Mouse (Mus musculus) heart, embryonic 15.5 days (tissue): ENCODE results near the gene Fam199x. TPM values are rescaled to one million over a fixed set of nuclear protein-coding genes. Genes with fewer than 3 reads are reported as not detected.

Experiments
- ATAC-seq: fragments of 200-750 bp; cut with Nextera tagmentation; replicated peaks from 2 replicates; pipeline ENCODE4 v1.8.0; 2017; ENCODE audit warnings: low read depth, moderate TSS enrichment; ENCODE audit not compliant: insufficient number of reproducible peaks, insufficient read depth, low FRiP score
- H3K27ac ChIP-seq: fragments of 300-500 bp; sonication (generic); 2 replicates; pipeline ENCODE4 v1.5.1; 2015; ENCODE audit warnings: mild to moderate bottlenecking, inconsistent platforms
- H3K27me3 ChIP-seq: fragments of 300-500 bp; sonication (generic); 2 replicates; pipeline ENCODE4 v1.6.1; 2015; ENCODE audit warnings: inconsistent platforms
- H3K36me3 ChIP-seq: fragments of 300-500 bp; sonication (generic); 2 replicates; pipeline ENCODE4 v1.6.1; 2015; ENCODE audit warnings: mild to moderate bottlenecking, inconsistent platforms
- H3K4me1 ChIP-seq: fragments of 300-500 bp; sonication (generic); replicated peaks from 2 replicates; pipeline ENCODE4 v1.6.1; 2015; ENCODE audit warnings: inconsistent platforms
- H3K4me2 ChIP-seq: fragments of 300-500 bp; sonication (generic); 2 replicates; pipeline ENCODE4 v1.6.1; 2015; ENCODE audit warnings: inconsistent platforms, mild to moderate bottlenecking, moderate library complexity
- H3K4me3 ChIP-seq: fragments of 300-500 bp; sonication (generic); 2 replicates; pipeline ENCODE4 v1.5.1; 2015; ENCODE audit warnings: mild to moderate bottlenecking, inconsistent platforms
- H3K9ac ChIP-seq: fragments of 300-500 bp; sonication (generic); 2 replicates; pipeline ENCODE4 v1.6.1; 2015; ENCODE audit warnings: mild to moderate bottlenecking, inconsistent platforms
- H3K9me3 ChIP-seq: fragments of 300-500 bp; sonication (generic); replicated peaks from 2 replicates; pipeline ENCODE4 v1.6.1; 2016; ENCODE audit warnings: inconsistent platforms
- WGBS: fragments of 180-500 bp; shearing (Covaris S2); methylation state at CpG from one replicate; pipeline ENCODE4 v1.1.7; 2015; ENCODE audit warnings: mixed read lengths; 5-methylcytosine and 5-hydroxymethylcytosine counted together
- polyA plus RNA-seq: library from polyadenylated mRNA; unstranded; fragments of >200 nt; fragmentation: Nextera tagmentation; extraction: Ambion mirVana; gene quantifications from 2 replicates; pipeline ENCODE4 v1.2.1, GENCODE M21; 2015

The Fam199x gene
- 3.8 and 4.2 TPM in 2 replicates for polyA plus RNA-seq

GRCm38 (mm10) chrX:137049425-137050225 lies at the start of gene Fam199x:
Fam199x (plus strand) TSS chrX:137049594.
- peak within 1 kb of the TSS; percentile 54; the same call in 1 of the 2 replicates for H3K27ac ChIP-seq

GRCm38 (mm10) chrX:137015099-137015709 lies 34.2 kb upstream of the Fam199x start:
- no peak overlapping the region for H3K4me3 ChIP-seq
- ATAC-seq = no peak
- H3K27ac ChIP-seq = no peak overlapping the region
- WGBS = 47% methylated on average over 6 of the region's 6 CpGs
- no peak overlapping the region for H3K9ac ChIP-seq
- H3K4me1 ChIP-seq = no peaks in the 10 kb centered on the region
- H3K36me3 ChIP-seq = no peaks in the 10 kb centered on the region
- H3K27me3 ChIP-seq = no peaks in the 10 kb centered on the region
- no peak overlapping the region for H3K4me2 ChIP-seq
- no peaks in the 10 kb centered on the region for H3K9me3 ChIP-seq

More at GRCm38 (mm10) chrX:137049425-137050225, at the start of gene Fam199x:
- 6% methylated on average over 49 of the region's 62 CpGs for WGBS
- peak within 1 kb of the TSS; percentile 74 for H3K4me2 ChIP-seq
- peak within 1 kb of the TSS; percentile 79 for H3K4me3 ChIP-seq
- no peaks in the 10 kb centered on the region for H3K4me1 ChIP-seq
- H3K27me3 ChIP-seq = no peaks in the 10 kb centered on the region
- no peaks in the 10 kb centered on the region for H3K36me3 ChIP-seq
- peak within 1 kb of the TSS; percentile 71 for H3K9ac ChIP-seq
- peak; percentile 93 for ATAC-seq
- H3K9me3 ChIP-seq = no peaks in the 10 kb centered on the region

- no peaks in the 10 kb centered on the region for H3K9me3 ChIP-seq
- no peaks in the 10 kb centered on the region for H3K4me1 ChIP-seq
- no peak overlapping the region for H3K4me2 ChIP-seq
- no peaks in the 10 kb centered on the region for H3K27me3 ChIP-seq
- H3K36me3 ChIP-seq = no peaks in the 10 kb centered on the region
- no peak for ATAC-seq
- H3K4me3 ChIP-seq = no peak overlapping the region
- H3K27ac ChIP-seq = no peak overlapping the region
- WGBS = 71% methylated on average over 1 of the region's 1 CpGs
- H3K9ac ChIP-seq = no peak overlapping the region
Observed at GRCm38 (mm10) chrX:137017668-137018067, 31.7 kb upstream of the Fam199x start.

- Histone ChIP-seq H3K4me1 (no peaks in the 10 kb centered on the region), H3K27ac (no peak overlapping the region), H3K4me3 (no peak overlapping the region), H3K9me3 (no peaks in the 10 kb centered on the region), H3K4me2 (no peak overlapping the region), H3K36me3 (no peaks in the 10 kb centered on the region), H3K27me3 (no peaks in the 10 kb centered on the region), H3K9ac (no peak overlapping the region)
- WGBS = 25% methylated on average over 1 of the region's 1 CpGs
- no peak for ATAC-seq
Observed at GRCm38 (mm10) chrX:137019310-137019709, 30.1 kb upstream of the Fam199x start.

- no peak for ATAC-seq
- Histone ChIP-seq H3K4me2 (no peak overlapping the region), H3K4me3 (no peak overlapping the region), H3K9ac (no peak overlapping the region), H3K36me3 (no peaks in the 10 kb centered on the region), H3K9me3 (no peaks in the 10 kb centered on the region), H3K27me3 (no peaks in the 10 kb centered on the region), H3K27ac (no peak overlapping the region), H3K4me1 (no peaks in the 10 kb centered on the region)
- 88% methylated on average over 8 of the region's 8 CpGs for WGBS
Observed at GRCm38 (mm10) chrX:137030916-137031315, 18.5 kb upstream of the Fam199x start.

GRCm38 (mm10) chrX:137031726-137032125 lies 17.7 kb upstream of the Fam199x start:
- Histone ChIP-seq H3K9me3 (no peaks in the 10 kb centered on the region), H3K27me3 (no peaks in the 10 kb centered on the region), H3K36me3 (no peaks in the 10 kb centered on the region), H3K4me1 (no peaks in the 10 kb centered on the region), H3K27ac (no peak overlapping the region), H3K4me3 (no peak overlapping the region), H3K4me2 (no peak overlapping the region), H3K9ac (no peak overlapping the region)
- ATAC-seq = no peak
- 85% methylated on average over 5 of the region's 5 CpGs for WGBS

- no peak overlapping the region for H3K4me3 ChIP-seq
- H3K27ac ChIP-seq = no peak overlapping the region
- H3K36me3 ChIP-seq = no peaks in the 10 kb centered on the region
- H3K9ac ChIP-seq = no peak overlapping the region
- H3K4me2 ChIP-seq = no peak overlapping the region
- H3K27me3 ChIP-seq = no peaks in the 10 kb centered on the region
- ATAC-seq = no peak
- no peaks in the 10 kb centered on the region for H3K4me1 ChIP-seq
- WGBS = 59% methylated on average over 4 of the region's 4 CpGs
- H3K9me3 ChIP-seq = no peaks in the 10 kb centered on the region
Observed at GRCm38 (mm10) chrX:137034322-137034721, 15.1 kb upstream of the Fam199x start.

GRCm38 (mm10) chrX:137037470-137037999 lies 11.9 kb upstream of the Fam199x start:
- peak overlapping the region; percentile 64 for H3K9ac ChIP-seq
- H3K27me3 ChIP-seq = no peaks in the 10 kb centered on the region
- peak overlapping the region; percentile 90; the same call in 1 of the 2 replicates for H3K27ac ChIP-seq
- H3K4me3 ChIP-seq = peak overlapping the region; percentile 66
- no peaks in the 10 kb centered on the region for H3K36me3 ChIP-seq
- ATAC-seq = no peak
- WGBS = 16% methylated on average over 12 of the region's 12 CpGs
- H3K9me3 ChIP-seq = no peaks in the 10 kb centered on the region
- H3K4me1 ChIP-seq = no peaks in the 10 kb centered on the region
- H3K4me2 ChIP-seq = peak overlapping the region; percentile 64

GRCm38 (mm10) chrX:137038000-137038483 lies 11.4 kb upstream of the Fam199x start, which contains the start of gene Slc25a53:
Slc25a53 (minus strand) TSS chrX:137038302.
- 20% methylated on average over 31 of the region's 31 CpGs for WGBS
- no peaks in the 10 kb centered on the region for H3K9me3 ChIP-seq
- no peaks in the 10 kb centered on the region for H3K27me3 ChIP-seq
- peak within 1 kb of the TSS; percentile 90 for H3K27ac ChIP-seq
- no peaks in the 10 kb centered on the region for H3K4me1 ChIP-seq
- H3K9ac ChIP-seq = peak within 1 kb of the TSS; percentile 64
- ATAC-seq = peak; percentile 91
- H3K4me3 ChIP-seq = peak within 1 kb of the TSS; percentile 66
- H3K4me2 ChIP-seq = peak within 1 kb of the TSS; percentile 64
- no peaks in the 10 kb centered on the region for H3K36me3 ChIP-seq

- peak overlapping the region; percentile 57 for H3K4me2 ChIP-seq
- H3K9me3 ChIP-seq = no peaks in the 10 kb centered on the region
- peak overlapping the region; percentile 90; the same call in 1 of the 2 replicates for H3K27ac ChIP-seq
- peak overlapping the region; percentile 66 for H3K4me3 ChIP-seq
- H3K27me3 ChIP-seq = no peaks in the 10 kb centered on the region
- ATAC-seq = no peak
- WGBS = 35% methylated on average over 7 of the region's 7 CpGs
- no peaks in the 10 kb centered on the region for H3K4me1 ChIP-seq
- H3K36me3 ChIP-seq = no peaks in the 10 kb centered on the region
- peak overlapping the region; percentile 64 for H3K9ac ChIP-seq
Observed at GRCm38 (mm10) chrX:137038502-137038901, 10.9 kb upstream of the Fam199x start.

- H3K4me1 ChIP-seq = no peaks in the 10 kb centered on the region
- 17% methylated on average over 9 of the region's 11 CpGs for WGBS
- H3K9ac ChIP-seq = 0 out of 2 replicates have a peak overlapping the region, but pooled peaks have one; percentile 71
- no peaks in the 10 kb centered on the region for H3K36me3 ChIP-seq
- peak overlapping the region; percentile 79 for H3K4me3 ChIP-seq
- peak overlapping the region; percentile 74 for H3K4me2 ChIP-seq
- no peaks in the 10 kb centered on the region for H3K27me3 ChIP-seq
- no peak overlapping the region for H3K27ac ChIP-seq
- no peak for ATAC-seq
- no peaks in the 10 kb centered on the region for H3K9me3 ChIP-seq
Observed at GRCm38 (mm10) chrX:137049060-137049424, 352 bp upstream of the Fam199x start.
